Mouse (Mus musculus) forebrain, embryonic 16.5 days (tissue): ENCODE measurements around the gene Apoc1. TPM values are rescaled to one million over a fixed set of nuclear protein-coding genes. Genes with fewer than 3 reads are reported as not detected.

Experiments used
- ATAC-seq: fragments of 200-750 bp; cut with Nextera tagmentation; 2 replicates; pipeline ENCODE4 v1.8.0; 2017; ENCODE audit warnings: mild to moderate bottlenecking, moderate library complexity
- H3K27ac ChIP-seq: fragments of 300-500 bp; sonication (generic); 2 replicates; pipeline ENCODE4 v1.5.1; 2014; ENCODE audit warnings: low read length, control low read depth
- H3K27me3 ChIP-seq: fragments of 300-500 bp; sonication (generic); replicated peaks from 2 replicates; pipeline ENCODE4 v1.6.1; 2014; ENCODE audit warnings: low read length; ENCODE audit not compliant: control insufficient read depth, insufficient read depth
- H3K36me3 ChIP-seq: fragments of 300-500 bp; sonication (generic); 2 replicates; pipeline ENCODE4 v1.6.1; 2014; ENCODE audit not compliant: control insufficient read depth, insufficient read depth
- H3K4me1 ChIP-seq: fragments of 300-500 bp; sonication (generic); replicated peaks from 2 replicates; pipeline ENCODE4 v1.6.1; 2014; ENCODE audit warnings: low read length; ENCODE audit not compliant: control insufficient read depth, insufficient read depth
- H3K4me2 ChIP-seq: fragments of 300-500 bp; sonication (generic); 2 replicates; pipeline ENCODE4 v1.6.1; 2014; ENCODE audit warnings: mild to moderate bottlenecking, low read length, control low read depth
- H3K4me3 ChIP-seq: fragments of 300-500 bp; sonication (generic); replicated peaks from 2 replicates; pipeline ENCODE4 v1.5.1; 2014; ENCODE audit warnings: mild to moderate bottlenecking, low read length, control low read depth
- H3K9ac ChIP-seq: fragments of 300-500 bp; sonication (generic); replicated peaks from 2 replicates; pipeline ENCODE4 v1.6.1; 2014; ENCODE audit warnings: low read depth, low read length, control low read depth
- H3K9me3 ChIP-seq: fragments of 300-500 bp; sonication (generic); 2 replicates; pipeline ENCODE4 v1.6.1; 2016; ENCODE audit warnings: low read length; ENCODE audit not compliant: control insufficient read depth
- WGBS: fragments of 180-500 bp; shearing (Covaris S2); extraction: QIAGEN DNeasy Blood & Tissue Kit; methylation state at CpG from one replicate; pipeline ENCODE4 v1.1.7; 2014; 5-methylcytosine and 5-hydroxymethylcytosine counted together
- polyA plus RNA-seq: library from polyadenylated mRNA; unstranded; fragments of >200 nt; fragmentation: Nextera tagmentation; extraction: Ambion mirVana; gene quantifications from 2 replicates; pipeline ENCODE4 v1.2.1, GENCODE M21; 2015

The Apoc1 gene
- polyA plus RNA-seq, result 0.58 and 1.8 TPM in 2 replicates

- Histone ChIP-seq H3K27ac (no peak within 1 kb of the TSS), H3K4me3 (no peak within 1 kb of the TSS), H3K27me3 (no peaks in the 10 kb centered on the region), H3K9ac (no peak within 1 kb of the TSS), H3K4me1 (peaks cover 4% of the 10 kb centered on the region; the same call in 1 of the 2 replicates), H3K36me3 (no peaks in the 10 kb centered on the region), H3K4me2 (no peak within 1 kb of the TSS), H3K9me3 (no peaks in the 10 kb centered on the region)
- no peak for ATAC-seq
- 49% methylated on average over 28 of the region's 28 CpGs for WGBS
Observed at GRCm38 (mm10) chr7:19691873-19692865, at the start of gene Apoc1. TSS of gene Apoc1 (minus strand) at chr7:19692660.

- H3K4me1 ChIP-seq, result peaks cover 2% of the 10 kb centered on the region
- no peak for ATAC-seq
- no peak overlapping the region for H3K27ac ChIP-seq
- H3K4me2 ChIP-seq, result no peak overlapping the region
- 21% methylated on average over 8 of the region's 8 CpGs for WGBS
- H3K36me3 ChIP-seq, result peaks cover 6% of the 10 kb centered on the region; the same call in 1 of the 2 replicates
- H3K9ac ChIP-seq, result no peak overlapping the region
- H3K4me3 ChIP-seq, result no peak overlapping the region
- H3K27me3 ChIP-seq, result no peaks in the 10 kb centered on the region
- no peaks in the 10 kb centered on the region for H3K9me3 ChIP-seq
Observed at GRCm38 (mm10) chr7:19741329-19742031, 49.0 kb upstream of the Apoc1 start.

GRCm38 (mm10) chr7:19740269-19740668, 47.8 kb upstream of the Apoc1 start:
- no peak overlapping the region for H3K9ac ChIP-seq
- ATAC-seq, result no peak
- H3K4me3 ChIP-seq, result no peak overlapping the region
- H3K27me3 ChIP-seq, result no peaks in the 10 kb centered on the region
- no peaks in the 10 kb centered on the region for H3K4me1 ChIP-seq
- H3K36me3 ChIP-seq, result peaks cover 6% of the 10 kb centered on the region; the same call in 1 of the 2 replicates
- H3K4me2 ChIP-seq, result no peak overlapping the region
- no peak overlapping the region for H3K27ac ChIP-seq
- no peaks in the 10 kb centered on the region for H3K9me3 ChIP-seq
- WGBS, result 91% methylated on average over 11 of the region's 11 CpGs

- H3K4me1 ChIP-seq, result no peaks in the 10 kb centered on the region
- H3K27me3 ChIP-seq, result no peaks in the 10 kb centered on the region
- H3K4me3 ChIP-seq, result no peak overlapping the region
- no peak overlapping the region for H3K9ac ChIP-seq
- no peak overlapping the region for H3K27ac ChIP-seq
- H3K4me2 ChIP-seq, result no peak overlapping the region
- H3K9me3 ChIP-seq, result no peaks in the 10 kb centered on the region
- peaks cover 7% of the 10 kb centered on the region; the same call in 1 of the 2 replicates for H3K36me3 ChIP-seq
- WGBS, result 89% methylated on average over 3 of the region's 3 CpGs
- ATAC-seq, result no peak
Observed at GRCm38 (mm10) chr7:19738771-19739170, 46.3 kb upstream of the Apoc1 start.

- H3K36me3 ChIP-seq, result peaks cover 12% of the 10 kb centered on the region; the same call in 1 of the 2 replicates
- 91% methylated on average over 15 of the region's 16 CpGs for WGBS
- H3K9ac ChIP-seq, result no peak overlapping the region
- ATAC-seq, result no peak
- H3K4me2 ChIP-seq, result no peak overlapping the region
- H3K4me3 ChIP-seq, result no peak overlapping the region
- H3K9me3 ChIP-seq, result no peaks in the 10 kb centered on the region
- no peaks in the 10 kb centered on the region for H3K4me1 ChIP-seq
- no peak overlapping the region for H3K27ac ChIP-seq
- no peaks in the 10 kb centered on the region for H3K27me3 ChIP-seq
Observed at GRCm38 (mm10) chr7:19736389-19737057, 44.1 kb upstream of the Apoc1 start.

GRCm38 (mm10) chr7:19734178-19734666, 41.8 kb upstream of the Apoc1 start:
- H3K4me1 ChIP-seq, result no peaks in the 10 kb centered on the region
- WGBS, result 88% methylated on average over 10 of the region's 10 CpGs

GRCm38 (mm10) chr7:19726541-19726940, 34.1 kb upstream of the Apoc1 start:
- Histone ChIP-seq H3K4me1 (no peaks in the 10 kb centered on the region), H3K36me3 (peaks cover 36% of the 10 kb centered on the region; the same call in 1 of the 2 replicates), H3K9me3 (no peaks in the 10 kb centered on the region), H3K27ac (no peak overlapping the region), H3K4me3 (no peak overlapping the region), H3K9ac (no peak overlapping the region), H3K4me2 (no peak overlapping the region), H3K27me3 (no peaks in the 10 kb centered on the region)
- 91% methylated on average over 4 of the region's 4 CpGs for WGBS
- ATAC-seq, result no peak

More at GRCm38 (mm10) chr7:19734178-19734666, 41.8 kb upstream of the Apoc1 start:
- Histone ChIP-seq H3K36me3 (peaks cover 28% of the 10 kb centered on the region; the same call in 1 of the 2 replicates), H3K27me3 (no peaks in the 10 kb centered on the region), H3K27ac (no peak overlapping the region), H3K4me3 (no peak overlapping the region), H3K9ac (no peak overlapping the region), H3K9me3 (no peaks in the 10 kb centered on the region), H3K4me2 (no peak overlapping the region)
- ATAC-seq, result no peak

- no peak for ATAC-seq
- Histone ChIP-seq H3K4me1 (no peaks in the 10 kb centered on the region), H3K27me3 (no peaks in the 10 kb centered on the region), H3K36me3 (peaks cover 20% of the 10 kb centered on the region; the same call in 1 of the 2 replicates), H3K9me3 (no peaks in the 10 kb centered on the region), H3K4me2 (no peak overlapping the region), H3K27ac (no peak overlapping the region), H3K9ac (no peak overlapping the region), H3K4me3 (no peak overlapping the region)
- WGBS, result 96% methylated on average over 12 of the region's 12 CpGs
Observed at GRCm38 (mm10) chr7:19724167-19724566, 31.7 kb upstream of the Apoc1 start.
